Mouse (Mus musculus) neural tube, embryonic 14.5 days (tissue): ENCODE measurements around the gene Sgo1. TPM values are rescaled to one million over a fixed set of nuclear protein-coding genes. Genes with fewer than 3 reads are reported as not detected.

ENCODE experiments used
- ATAC-seq: fragments of 200-750 bp; cut with Nextera tagmentation; 2 replicates; pipeline ENCODE4 v1.8.0; 2017; ENCODE audit warnings: low read depth, mild to moderate bottlenecking, moderate TSS enrichment, moderate library complexity
- H3K27ac ChIP-seq: fragments of 300-500 bp; sonication (generic); 2 replicates; pipeline ENCODE4 v1.5.1; 2014; ENCODE audit warnings: low read depth, mild to moderate bottlenecking, control low read depth, low read length, moderate library complexity, mixed read lengths
- H3K27me3 ChIP-seq: fragments of 300-500 bp; sonication (generic); 2 replicates; pipeline ENCODE4 v1.6.1; 2014; ENCODE audit warnings: low read length; ENCODE audit not compliant: control insufficient read depth, insufficient read depth
- H3K36me3 ChIP-seq: fragments of 300-500 bp; sonication (generic); 2 replicates; pipeline ENCODE4 v1.6.1; 2014; ENCODE audit warnings: low read length, mixed read lengths; ENCODE audit not compliant: control insufficient read depth, insufficient read depth
- H3K4me1 ChIP-seq: fragments of 300-500 bp; sonication (generic); 2 replicates; pipeline ENCODE4 v1.6.1; 2014; ENCODE audit warnings: low read length; ENCODE audit not compliant: control insufficient read depth, insufficient read depth
- H3K4me2 ChIP-seq: fragments of 300-500 bp; sonication (generic); 2 replicates; pipeline ENCODE4 v1.6.1; 2014; ENCODE audit warnings: mild to moderate bottlenecking, low read depth, low read length, control low read depth
- H3K4me3 ChIP-seq: fragments of 300-500 bp; sonication (generic); 2 replicates; pipeline ENCODE4 v1.5.1; 2014; ENCODE audit warnings: low read depth, low read length, control low read depth, mixed read lengths
- H3K9ac ChIP-seq: fragments of 300-500 bp; sonication (generic); replicated peaks from 2 replicates; pipeline ENCODE4 v1.6.1; 2014; ENCODE audit warnings: low read depth, mild to moderate bottlenecking, control low read depth, low read length, mixed read lengths
- H3K9me3 ChIP-seq: fragments of 300-500 bp; sonication (generic); 2 replicates; pipeline ENCODE4 v1.6.1; 2016; ENCODE audit warnings: low read length; ENCODE audit not compliant: control insufficient read depth
- WGBS: fragments of 180-500 bp; shearing (Covaris S2); extraction: QIAGEN DNeasy Blood & Tissue Kit; methylation state at CpG from one replicate; pipeline ENCODE4 v1.1.7; 2014; 5-methylcytosine and 5-hydroxymethylcytosine counted together
- polyA plus RNA-seq: library from polyadenylated mRNA; unstranded; fragments of >200 nt; fragmentation: Nextera tagmentation; extraction: Ambion mirVana; gene quantifications from 2 replicates; pipeline ENCODE4 v1.2.1, GENCODE M21; 2014

Sgo1 gene
- polyA plus RNA-seq, 1 experiment from 2014 or later: 3.2 TPM

GRCm38 (mm10) chr17:53656369-53656860 lies 32.7 kb downstream of the Sgo1 start:
- H3K4me1 ChIP-seq: no peaks in the 10 kb centered on the region
- WGBS: 76% methylated on average over 6 of the region's 6 CpGs
- H3K27me3 ChIP-seq: no peaks in the 10 kb centered on the region
- H3K4me3 ChIP-seq: no peak overlapping the region
- H3K9ac ChIP-seq: no peak overlapping the region
- no peak overlapping the region for H3K4me2 ChIP-seq
- no peaks in the 10 kb centered on the region for H3K9me3 ChIP-seq
- H3K36me3 ChIP-seq: peaks cover 17% of the 10 kb centered on the region; the same call in 1 of the 2 replicates
- no peak overlapping the region for H3K27ac ChIP-seq
- no peak for ATAC-seq

GRCm38 (mm10) chr17:53655959-53656358 lies 33.2 kb downstream of the Sgo1 start:
- Histone ChIP-seq H3K9me3 (no peaks in the 10 kb centered on the region), H3K9ac (no peak overlapping the region), H3K4me3 (no peak overlapping the region), H3K36me3 (peaks cover 17% of the 10 kb centered on the region; the same call in 1 of the 2 replicates), H3K27me3 (no peaks in the 10 kb centered on the region), H3K4me2 (no peak overlapping the region), H3K4me1 (no peaks in the 10 kb centered on the region), H3K27ac (no peak overlapping the region)
- no peak for ATAC-seq
- 93% methylated on average over 2 of the region's 2 CpGs for WGBS

- no peak overlapping the region for H3K9ac ChIP-seq
- no peak for ATAC-seq
- H3K4me3 ChIP-seq: no peak overlapping the region
- H3K27ac ChIP-seq: no peak overlapping the region
- H3K27me3 ChIP-seq: no peaks in the 10 kb centered on the region
- H3K4me1 ChIP-seq: no peaks in the 10 kb centered on the region
- WGBS: 94% methylated on average over 6 of the region's 6 CpGs
- no peak overlapping the region for H3K4me2 ChIP-seq
- H3K36me3 ChIP-seq: peaks cover 17% of the 10 kb centered on the region; the same call in 1 of the 2 replicates
- H3K9me3 ChIP-seq: no peaks in the 10 kb centered on the region
These were observed 34.1 kb downstream of the Sgo1 start for GRCm38 (mm10) chr17:53655081-53655480.

GRCm38 (mm10) chr17:53654596-53654995 lies 34.5 kb downstream of the Sgo1 start:
- WGBS: 85% methylated on average over 4 of the region's 4 CpGs
- H3K27ac ChIP-seq: no peak overlapping the region
- no peak overlapping the region for H3K9ac ChIP-seq
- no peaks in the 10 kb centered on the region for H3K27me3 ChIP-seq
- H3K4me2 ChIP-seq: no peak overlapping the region
- H3K9me3 ChIP-seq: no peaks in the 10 kb centered on the region
- H3K4me1 ChIP-seq: no peaks in the 10 kb centered on the region
- no peak overlapping the region for H3K4me3 ChIP-seq
- H3K36me3 ChIP-seq: peaks cover 17% of the 10 kb centered on the region; the same call in 1 of the 2 replicates
- ATAC-seq: no peak

DNA sequence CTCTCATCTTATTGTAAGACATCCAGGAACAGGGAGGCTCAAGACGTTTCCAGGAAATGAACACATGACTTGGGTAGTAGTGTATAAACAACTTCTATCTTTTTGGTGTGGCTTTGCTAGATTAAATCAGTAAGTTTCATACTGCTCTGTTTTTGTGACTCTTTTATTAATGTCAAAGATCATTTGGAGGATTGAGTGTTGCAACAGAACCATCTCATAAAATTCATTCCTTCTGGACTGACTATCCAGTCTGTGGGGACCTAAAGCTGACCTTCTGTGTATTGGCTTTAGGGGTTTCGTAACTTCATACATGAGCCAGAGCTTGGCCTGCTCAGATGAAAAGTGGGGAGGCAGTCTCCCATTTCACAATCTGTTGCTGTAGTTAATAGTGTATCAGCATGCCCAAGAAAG lies 38.9 kb downstream of the Sgo1 start:
- ATAC-seq: no peak
- no peak overlapping the region for H3K9ac ChIP-seq
- H3K36me3 ChIP-seq: peaks cover 9% of the 10 kb centered on the region
- no peak overlapping the region for H3K4me3 ChIP-seq
- no peak overlapping the region for H3K27ac ChIP-seq
- no peak overlapping the region for H3K4me2 ChIP-seq
- H3K4me1 ChIP-seq: no peaks in the 10 kb centered on the region
- H3K9me3 ChIP-seq: no peaks in the 10 kb centered on the region
- WGBS: 73% methylated on average over 2 of the region's 2 CpGs
- no peaks in the 10 kb centered on the region for H3K27me3 ChIP-seq

DNA sequence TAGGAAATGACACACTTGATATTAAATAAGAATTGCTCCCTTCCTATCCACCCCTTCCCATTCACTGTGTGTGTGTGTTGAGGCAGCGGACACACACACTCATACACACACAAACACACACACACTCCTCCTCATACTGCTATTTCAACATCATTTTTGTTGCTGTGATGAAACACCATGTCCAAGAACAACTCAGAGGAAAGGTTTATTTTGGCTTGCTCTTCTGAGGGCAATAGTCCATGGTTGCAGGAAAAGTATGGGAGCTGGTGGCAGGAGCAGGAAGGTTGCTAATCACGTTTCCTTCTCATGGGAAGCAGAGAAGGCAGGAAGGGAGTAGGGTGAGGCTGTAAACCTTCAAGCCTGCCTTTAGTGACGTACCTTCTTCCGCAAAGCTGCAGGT lies 45.8 kb downstream of the Sgo1 start:
- Histone ChIP-seq H3K4me2 (no peak overlapping the region), H3K9me3 (no peaks in the 10 kb centered on the region), H3K4me1 (no peaks in the 10 kb centered on the region), H3K4me3 (no peak overlapping the region), H3K27me3 (no peaks in the 10 kb centered on the region), H3K9ac (no peak overlapping the region), H3K27ac (no peak overlapping the region), H3K36me3 (peaks cover 35% of the 10 kb centered on the region)
- WGBS: 91% methylated on average over 4 of the region's 4 CpGs
- ATAC-seq: no peak

GRCm38 (mm10) chr17:53631344-53631743 lies 57.8 kb downstream of the Sgo1 start:
- no peak for ATAC-seq
- Histone ChIP-seq H3K9me3 (no peaks in the 10 kb centered on the region), H3K4me1 (no peaks in the 10 kb centered on the region), H3K4me3 (no peak overlapping the region), H3K9ac (no peak overlapping the region), H3K27ac (no peak overlapping the region), H3K4me2 (no peak overlapping the region), H3K36me3 (peaks cover 5% of the 10 kb centered on the region; the same call in 1 of the 2 replicates), H3K27me3 (no peaks in the 10 kb centered on the region)

DNA sequence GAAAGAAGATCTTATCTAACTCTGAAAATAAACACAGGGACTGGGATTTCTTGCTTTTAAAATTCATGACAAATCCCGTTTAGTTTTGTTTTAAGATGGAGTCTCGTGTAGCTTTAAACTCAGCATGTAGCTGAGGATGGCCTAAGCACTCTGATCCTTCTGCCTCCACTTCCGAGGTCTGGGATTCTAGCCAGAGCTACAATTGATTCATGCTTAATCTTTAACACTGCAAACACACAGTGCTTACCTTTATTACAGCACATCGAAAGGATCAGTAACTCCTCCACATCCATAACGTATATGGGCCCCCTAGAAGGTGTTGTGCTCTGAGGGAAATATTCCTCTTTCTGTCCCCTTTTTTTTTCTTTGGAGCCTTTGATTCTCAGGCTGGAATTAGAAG lies 61.0 kb downstream of the Sgo1 start:
- no peak overlapping the region for H3K4me2 ChIP-seq
- no peaks in the 10 kb centered on the region for H3K9me3 ChIP-seq
- H3K27ac ChIP-seq: no peak overlapping the region
- H3K4me3 ChIP-seq: no peak overlapping the region
- ATAC-seq: no peak
- no peaks in the 10 kb centered on the region for H3K4me1 ChIP-seq
- WGBS: 81% methylated on average over 5 of the region's 5 CpGs
- H3K36me3 ChIP-seq: peaks cover 5% of the 10 kb centered on the region; the same call in 1 of the 2 replicates
- no peaks in the 10 kb centered on the region for H3K27me3 ChIP-seq
- H3K9ac ChIP-seq: no peak overlapping the region

- 83% methylated on average over 4 of the region's 4 CpGs for WGBS
- no peak overlapping the region for H3K4me3 ChIP-seq
- no peaks in the 10 kb centered on the region for H3K27me3 ChIP-seq
- no peaks in the 10 kb centered on the region for H3K4me1 ChIP-seq
- H3K9ac ChIP-seq: no peak overlapping the region
- H3K27ac ChIP-seq: no peak overlapping the region
- no peak for ATAC-seq
- H3K9me3 ChIP-seq: no peaks in the 10 kb centered on the region
- peaks cover under 1% of the 10 kb centered on the region; the same call in 1 of the 2 replicates for H3K36me3 ChIP-seq
- H3K4me2 ChIP-seq: no peak overlapping the region
These were observed 61.6 kb downstream of the Sgo1 start for GRCm38 (mm10) chr17:53627497-53627896.
